Mouse (Mus musculus) layer of hippocampus, adult 18-20 months (tissue): Measurements from ENCODE around the gene Rnf214. TPM values are rescaled to one million over a fixed set of nuclear protein-coding genes. Genes with fewer than 3 reads are reported as not detected.

Experiments
- DNase-seq, 2 experiments: peaks; one replicate each; pipeline ENCODE4 v3.0.0; 2022; ENCODE audit warnings: low spot score in 2 of 2
- microRNA-seq, 2 experiments: library from miRNA; unstranded; fragments of <30 nt; microRNA quantifications; one replicate each; pipeline ENCODE4 v1.2.0; 2021
- total RNA-seq, 2 experiments: library from RNA; stranded (reverse); gene quantifications; 2 replicates each; pipeline ENCODE4 v1.2.3; 2021

The Rnf214 gene
- total RNA-seq, 2 experiments from 2014 or later = 71.8 to 73.2 TPM

- no peak for DNase-seq
These were observed 88.2 kb downstream of the Rnf214 start for GRCm38 (mm10) chr9:45818406-45819011.

DNA sequence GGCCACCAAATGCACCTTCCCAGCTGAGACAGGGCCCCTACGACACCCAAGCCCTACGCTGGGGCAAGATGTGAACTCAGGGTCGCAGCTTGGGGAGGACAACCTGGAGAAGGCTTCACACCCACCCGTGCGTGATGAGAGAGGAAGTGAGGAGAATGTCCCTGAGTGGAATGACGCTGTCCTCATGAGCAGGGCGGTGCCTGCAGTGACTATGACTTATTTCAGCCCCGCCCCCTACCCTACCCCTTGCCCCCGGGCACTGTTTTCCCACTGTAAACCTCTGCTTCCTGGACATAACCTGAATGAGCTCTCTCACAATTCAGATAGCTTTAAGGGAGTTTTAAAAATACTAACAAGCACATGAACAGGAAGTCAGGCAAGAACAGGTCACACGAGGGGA lies 91.2 kb downstream of the Rnf214 start:
- no peak for DNase-seq

DNA sequence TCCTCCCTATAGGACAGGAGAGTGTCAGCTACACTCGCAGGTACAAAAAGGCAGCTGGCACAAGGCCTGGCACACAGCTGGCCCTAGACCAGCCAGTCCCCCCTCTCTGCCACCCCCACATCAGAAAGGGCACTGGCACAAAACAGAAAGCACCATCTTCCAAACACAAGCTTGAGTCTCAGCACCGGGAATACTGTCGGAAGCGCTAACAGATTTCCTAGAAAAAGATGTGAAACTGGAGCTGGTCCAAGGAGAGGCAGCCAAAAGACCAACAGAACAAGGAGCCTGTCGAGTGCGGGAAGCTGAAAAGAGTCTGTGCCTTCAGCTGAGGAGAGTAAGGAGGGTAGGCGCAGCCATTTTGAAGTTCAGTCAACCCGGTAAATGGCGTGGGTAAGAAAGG lies 91.6 kb downstream of the Rnf214 start:
- peak; percentile 28 to 57 for DNase-seq

Small RNAs within 50 kb of the gene (microRNA-seq; reads per million reads assigned to microRNA genes)
- 0 reads per million in 2 experiments for gene Mir7087

Other genes with a start within 250 kb of the Rnf214 start
- 10 to 100 TPM; 11.3 to 13.2 TPM for gene Cep164, start 78.2 kb downstream of the Rnf214 start, total RNA-seq
- 10 to 100 TPM; 79.9 to 88.1 TPM for gene Bace1, start 68.3 kb downstream of the Rnf214 start, total RNA-seq
- gene Pcsk7, start 414 bp downstream of the Rnf214 start, total RNA-seq = 10 to 100 TPM; 21.4 to 23.1 TPM
- gene Tagln, start 29.1 kb upstream of the Rnf214 start, total RNA-seq = 1 to 10 TPM; 3.4 to 8.3 TPM
- gene Sidt2, start 48.3 kb upstream of the Rnf214 start, total RNA-seq = 10 to 100 TPM; 69.1 to 76.4 TPM
- gene Pafah1b2, start 105.8 kb upstream of the Rnf214 start, total RNA-seq = 100 to 1,000 TPM; 237 to 239 TPM
- 100 to 1,000 TPM; 143 to 147 TPM for gene Sik3, start 105.9 kb upstream of the Rnf214 start, total RNA-seq